Mouse (Mus musculus) cerebellum, postnatal 4 days (tissue): ENCODE measurements around the gene Mgme1.

ENCODE experiments used
- DNase-seq, 2 experiments: peaks; one replicate each; pipeline ENCODE4 v3.0.0; 2022; ENCODE audit warnings: low spot score in 2 of 2, mixed read lengths in 1 of 2

Gene Mgme1

DNA sequence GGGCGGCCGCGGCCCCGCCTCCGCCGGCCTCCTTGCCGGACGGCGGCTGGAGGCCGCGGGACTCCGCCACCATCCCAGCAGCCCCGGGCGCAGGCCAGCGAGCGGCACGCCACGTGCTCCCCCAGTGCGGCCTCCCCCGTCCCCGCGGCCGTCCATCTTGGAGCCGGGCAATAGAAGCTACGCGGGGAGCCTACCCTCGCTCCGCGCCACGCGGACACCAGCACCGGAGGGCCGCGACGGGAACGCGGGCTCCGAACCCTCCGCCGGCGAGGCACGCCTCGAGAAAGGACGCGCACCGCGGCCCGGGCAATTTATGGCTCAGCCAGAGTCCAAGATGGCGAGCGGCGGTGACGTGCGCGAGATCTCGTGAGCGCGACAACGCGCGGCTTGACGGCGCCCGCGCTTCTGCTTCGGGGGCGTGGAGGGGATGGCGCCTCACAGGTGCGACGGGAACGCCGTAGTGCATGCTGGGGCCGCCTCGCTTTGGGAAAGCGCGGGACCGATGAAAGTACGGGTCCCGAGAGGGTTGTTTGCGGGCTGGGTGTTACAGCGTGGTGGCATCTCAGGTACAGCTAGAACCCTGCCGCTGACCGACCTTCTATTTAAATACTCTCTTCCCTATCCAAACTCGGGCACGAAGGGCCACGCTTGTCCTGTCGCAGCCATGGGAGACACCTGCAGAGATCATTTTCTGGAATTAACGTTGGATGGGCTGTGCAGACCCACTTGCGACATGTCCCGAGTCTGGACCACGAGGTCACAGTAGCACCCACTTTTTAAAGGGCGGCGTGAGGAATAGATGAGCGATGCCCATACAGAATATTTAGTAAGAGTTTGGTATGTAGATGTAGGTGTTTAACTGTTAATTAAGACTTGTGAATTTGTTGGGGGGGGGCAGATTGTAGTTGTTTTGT is at the start of gene Mgme1, which contains the start of gene Snx5:
TSS of gene Mgme1 (plus strand) at position 157 of the 914 bp plus-strand sequence.
TSS of gene Snx5 (minus strand) at position 400 of the 914 bp plus-strand sequence.
- DNase-seq, result peak; percentile 82 to 93

DNA sequence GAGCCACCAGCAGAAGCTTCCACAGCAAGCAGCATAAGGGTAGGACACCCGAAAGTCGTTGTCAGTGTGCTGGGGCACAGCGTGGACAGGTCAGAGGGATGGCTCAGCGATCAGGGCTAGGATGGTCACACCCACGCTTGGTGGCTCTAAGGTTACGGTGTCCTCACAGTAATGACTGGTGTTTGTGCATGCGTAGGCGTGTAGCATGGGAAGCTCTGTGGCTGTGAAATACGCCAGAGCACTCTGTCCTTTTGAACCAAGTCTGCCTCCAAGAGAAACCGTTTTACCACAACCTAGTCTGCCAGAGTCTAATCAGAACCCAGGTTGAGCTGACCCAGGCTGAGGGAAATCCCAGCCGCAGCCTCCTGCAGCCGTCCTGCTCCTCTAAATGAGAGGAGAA is 46.1 kb upstream of the Mgme1 start:
- no peak for DNase-seq

DNA sequence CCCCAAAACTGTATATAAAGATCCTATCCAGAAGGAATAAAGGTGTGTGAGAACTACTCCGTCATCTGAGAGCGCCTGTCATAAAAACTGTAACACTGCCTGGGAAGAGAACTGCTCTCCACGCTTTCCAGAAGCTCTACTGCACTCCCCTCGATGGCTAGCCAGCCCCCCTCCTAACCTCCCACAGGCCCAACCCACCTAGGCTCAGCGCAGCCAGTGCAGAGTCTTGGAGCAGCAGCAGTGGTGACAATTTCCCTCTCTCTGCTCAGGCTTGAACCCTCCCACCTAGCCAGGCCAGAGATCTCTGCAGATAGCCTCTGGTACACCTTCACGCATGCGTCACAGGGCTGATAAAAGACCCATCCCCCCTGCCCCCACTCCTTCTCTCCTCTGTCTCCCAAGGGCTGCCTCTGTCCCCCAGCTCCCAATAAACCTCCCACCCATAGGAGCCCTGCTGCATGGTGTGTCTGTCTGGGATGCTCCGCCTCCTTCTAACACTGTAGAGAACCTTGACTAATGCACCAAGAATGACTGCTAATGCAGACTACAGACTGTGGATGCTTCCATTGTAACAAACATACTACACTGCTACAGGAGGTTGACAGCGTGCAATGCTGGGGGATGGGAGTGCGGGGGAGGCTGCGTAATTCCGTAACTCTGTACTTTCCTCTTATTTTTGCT is 43.4 kb upstream of the Mgme1 start:
- DNase-seq, result no peak

DNA sequence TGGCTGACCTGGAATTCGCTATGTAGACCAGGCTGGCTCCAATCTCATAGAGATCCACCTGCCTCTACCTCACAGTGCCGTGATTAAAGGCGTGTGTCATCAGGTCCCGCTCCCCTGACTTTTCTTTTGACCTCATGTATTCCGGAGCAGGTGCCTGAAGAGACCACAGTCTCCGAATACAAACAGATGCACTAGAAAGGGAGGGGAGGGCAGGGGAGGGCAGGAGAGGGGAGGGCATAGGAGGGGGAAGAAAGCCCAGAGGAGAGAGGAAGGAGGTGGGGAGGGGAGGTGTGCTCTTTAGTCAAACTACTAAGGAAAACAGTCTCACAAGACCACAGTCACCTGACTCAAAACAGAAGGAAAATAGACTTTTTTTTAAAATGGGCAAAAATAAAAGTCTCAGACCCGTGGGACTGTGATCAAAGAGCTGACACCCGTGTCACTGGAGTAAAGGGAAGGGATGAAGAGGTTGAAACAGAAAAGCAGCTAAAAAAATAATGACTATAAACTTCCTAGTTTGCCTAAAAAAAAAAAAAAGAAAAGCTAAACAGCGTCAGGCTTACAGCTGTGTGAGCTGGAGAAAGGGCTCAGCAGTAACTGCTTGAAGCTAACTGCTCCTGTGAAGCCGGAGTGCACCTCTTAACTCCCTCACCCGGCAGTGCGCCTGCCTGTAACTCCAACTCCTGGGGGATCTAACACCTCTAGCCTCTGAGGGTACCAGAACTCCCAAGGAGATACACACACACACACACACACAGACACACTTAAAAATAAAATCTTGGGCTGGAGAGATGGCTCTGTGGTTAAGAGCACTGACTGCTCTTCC is 41.7 kb upstream of the Mgme1 start:
- DNase-seq, result no peak

DNA sequence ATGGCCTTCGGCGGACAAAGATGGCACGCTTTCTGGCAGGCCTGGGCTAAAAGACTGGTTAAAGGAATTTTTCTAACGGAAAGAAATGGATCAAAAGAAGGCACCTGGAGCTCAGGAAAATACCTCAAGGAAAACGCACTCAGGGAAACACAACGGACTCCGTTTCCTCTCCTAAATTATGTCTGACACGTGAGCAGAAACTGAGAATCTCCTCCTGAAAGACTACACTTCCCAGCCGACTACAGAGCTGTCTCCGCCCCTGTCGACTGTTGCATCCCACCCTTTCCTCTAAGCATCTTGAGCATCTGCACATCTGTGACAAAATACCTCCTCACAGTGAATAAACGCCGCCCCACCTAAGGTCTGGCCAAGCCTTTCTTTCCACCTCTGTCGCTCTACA is 40.8 kb upstream of the Mgme1 start:
- no peak for DNase-seq

- DNase-seq, result no peak
Observed at GRCm38 (mm10) chr2:144230498-144230897, 40.0 kb upstream of the Mgme1 start.

- DNase-seq, result no peak
Observed at GRCm38 (mm10) chr2:144231115-144231514, 39.3 kb upstream of the Mgme1 start.

- DNase-seq, result no peak
Observed at GRCm38 (mm10) chr2:144233534-144233933, 36.9 kb upstream of the Mgme1 start.

- no peak for DNase-seq
Observed at GRCm38 (mm10) chr2:144235776-144236175, 34.7 kb upstream of the Mgme1 start.

GRCm38 (mm10) chr2:144236791-144237584 is 33.5 kb upstream of the Mgme1 start:
- no peak for DNase-seq

DNA sequence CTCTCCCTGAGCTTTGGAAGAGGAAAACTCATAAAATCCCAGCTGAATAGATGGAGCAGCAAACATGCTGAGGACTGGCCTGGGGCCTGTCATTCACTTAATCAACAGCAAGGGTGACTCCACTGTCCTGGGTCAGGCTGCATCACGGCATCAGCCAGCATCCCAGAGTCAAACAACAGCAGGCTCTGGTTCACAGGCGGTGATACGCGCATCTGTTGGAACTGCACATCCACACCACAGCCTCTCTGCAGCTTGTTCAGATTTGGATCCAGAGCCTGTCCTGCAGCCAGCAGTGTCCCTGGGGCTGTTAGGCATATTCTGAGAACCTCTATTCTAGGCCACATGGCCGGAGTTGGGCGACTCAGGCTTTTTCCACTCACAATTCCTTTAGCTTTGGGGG is 32.1 kb upstream of the Mgme1 start:
- no peak for DNase-seq

- no peak for DNase-seq
Observed at GRCm38 (mm10) chr2:144239318-144239717, 31.1 kb upstream of the Mgme1 start.

DNA sequence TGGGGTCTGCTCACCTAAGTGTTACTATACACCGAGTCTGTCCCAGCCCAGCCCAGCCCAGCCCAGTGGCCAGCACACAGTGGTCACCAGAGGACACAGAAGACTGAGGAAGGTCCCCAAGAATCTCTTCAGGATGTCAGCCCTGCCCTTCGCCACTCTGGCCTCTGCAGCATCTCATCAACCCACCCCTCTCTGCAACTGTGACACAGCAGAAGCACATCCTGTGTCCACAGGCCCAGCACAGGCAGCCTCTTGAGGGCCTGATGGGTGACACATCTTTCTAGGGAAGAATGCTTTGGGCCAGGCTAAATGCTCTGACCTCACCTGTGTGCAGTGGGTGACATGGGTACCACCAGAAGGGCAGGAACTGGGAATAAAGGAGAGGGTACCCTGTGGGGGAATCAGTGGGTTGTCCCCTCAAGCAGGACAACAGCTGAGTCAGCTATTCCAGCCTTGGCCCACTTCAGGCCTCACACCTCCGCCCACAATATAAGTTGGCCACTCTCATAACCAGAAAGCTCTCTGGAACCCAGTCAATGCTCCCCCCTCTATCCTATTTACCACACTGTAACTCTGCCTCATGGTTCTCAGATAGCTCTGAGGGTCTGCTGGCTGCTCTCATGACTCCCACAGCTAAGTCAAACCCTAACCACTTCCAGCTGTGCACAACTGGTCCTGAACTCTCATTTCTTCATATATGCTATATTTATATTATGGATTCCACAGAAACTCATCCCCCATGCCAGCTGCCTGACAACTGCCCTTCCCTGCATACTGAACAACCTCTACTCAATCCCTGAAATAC is 30.2 kb upstream of the Mgme1 start:
- DNase-seq, result no peak

DNA sequence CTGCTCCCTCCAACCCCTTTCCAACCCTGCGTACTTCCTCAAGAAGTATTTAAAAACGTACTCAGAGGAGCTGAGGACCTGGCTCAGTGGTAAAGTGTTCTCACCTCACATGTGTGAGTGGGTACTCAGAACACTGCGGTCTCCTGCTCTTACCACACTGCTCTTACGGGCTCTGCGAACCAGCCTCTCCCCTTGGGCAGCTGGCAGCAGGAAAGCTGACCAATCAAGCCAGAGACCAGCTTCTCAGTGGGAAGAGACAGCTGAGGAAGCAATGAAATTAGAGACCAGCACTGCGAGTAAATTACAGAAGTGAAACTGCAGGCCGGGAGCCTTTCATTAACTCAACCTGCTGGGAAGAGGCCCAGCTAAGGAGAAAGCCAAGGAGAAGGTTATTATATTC is 25.0 kb upstream of the Mgme1 start:
- no peak for DNase-seq

DNA sequence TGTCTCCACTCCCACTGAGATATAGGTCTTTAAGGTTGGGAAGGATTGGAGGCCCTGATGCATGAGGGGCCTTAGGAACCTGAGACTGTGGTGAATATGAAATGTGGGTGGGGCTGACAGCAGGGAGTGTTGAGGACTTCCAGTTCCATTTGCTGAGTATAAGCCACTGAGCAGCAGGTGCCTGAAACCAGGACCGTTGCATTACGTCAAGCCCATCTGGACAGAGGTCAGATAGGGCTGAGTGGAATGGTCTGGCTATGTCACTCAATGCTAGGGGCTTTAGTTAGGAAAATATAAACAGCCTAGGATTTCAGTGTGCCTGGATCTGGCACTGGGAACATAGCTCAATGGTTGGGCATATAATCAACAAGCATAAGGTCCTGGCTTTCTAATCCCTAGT is 24.2 kb upstream of the Mgme1 start:
- DNase-seq, result no peak

DNA sequence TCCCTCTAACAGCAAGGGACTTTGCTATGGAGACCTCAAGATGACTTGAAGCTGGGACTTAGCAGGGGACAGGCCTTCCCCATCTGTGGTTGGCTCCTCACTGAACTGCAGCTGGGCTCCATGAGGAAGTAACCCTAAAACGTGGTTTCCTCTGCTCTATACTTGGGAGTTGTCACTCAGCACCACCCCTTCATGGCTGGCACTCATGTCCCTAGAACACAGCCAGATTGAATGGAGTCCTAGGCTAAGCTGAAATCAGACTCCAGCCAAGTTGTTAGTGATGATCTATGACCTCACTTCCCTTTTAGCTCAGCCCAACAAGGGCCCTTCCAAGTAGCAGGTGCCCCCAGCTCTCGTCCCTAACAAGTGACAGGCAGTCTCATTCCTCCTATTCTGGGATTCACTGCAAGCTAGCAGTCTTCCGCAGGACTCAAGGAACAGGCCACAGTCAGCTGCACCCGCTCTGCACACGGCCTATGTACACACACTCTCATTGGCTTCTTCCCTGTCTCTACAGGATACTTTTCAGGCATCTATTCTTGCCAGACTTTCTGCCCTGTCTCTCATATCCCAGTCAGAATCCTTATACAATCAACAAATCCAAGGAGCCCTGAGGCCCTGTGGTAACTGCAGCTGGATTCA is 23.0 kb upstream of the Mgme1 start:
- no peak for DNase-seq

DNA sequence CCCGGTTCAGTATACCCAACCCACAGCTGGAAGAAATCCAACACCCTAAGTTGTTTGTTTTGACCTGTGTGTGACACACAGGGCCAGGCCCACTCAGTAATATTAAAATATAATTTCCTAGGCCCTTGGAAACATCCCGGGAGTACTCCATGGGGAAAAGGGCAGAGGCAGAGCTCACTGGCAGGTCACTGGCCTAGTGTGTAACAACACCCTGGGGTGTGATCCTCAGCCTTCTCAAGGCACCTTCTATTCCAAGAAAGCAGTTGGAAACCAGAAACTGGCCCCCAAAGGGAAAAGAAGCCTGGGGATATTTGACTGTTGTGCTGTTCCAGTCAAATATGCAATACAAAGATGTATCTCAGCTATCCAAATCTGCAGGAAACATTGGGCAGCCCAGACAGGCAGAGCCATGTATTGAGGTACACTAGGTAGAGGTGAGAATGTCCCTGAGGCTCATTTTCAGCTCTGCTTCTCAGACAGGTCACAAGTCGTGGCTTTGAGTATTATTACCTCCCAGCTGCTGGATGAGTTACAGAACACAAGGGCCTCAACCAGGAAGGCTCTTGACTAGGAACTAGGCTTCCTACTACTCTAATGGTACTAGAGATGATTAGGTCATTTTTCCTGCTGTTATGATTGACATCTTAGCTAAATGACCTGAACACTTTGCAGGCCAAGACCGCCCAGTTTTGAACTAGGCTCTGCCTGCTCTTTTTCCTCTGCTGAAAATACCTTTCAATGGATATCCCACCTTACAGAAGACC is 21.7 kb upstream of the Mgme1 start:
- no peak for DNase-seq

DNA sequence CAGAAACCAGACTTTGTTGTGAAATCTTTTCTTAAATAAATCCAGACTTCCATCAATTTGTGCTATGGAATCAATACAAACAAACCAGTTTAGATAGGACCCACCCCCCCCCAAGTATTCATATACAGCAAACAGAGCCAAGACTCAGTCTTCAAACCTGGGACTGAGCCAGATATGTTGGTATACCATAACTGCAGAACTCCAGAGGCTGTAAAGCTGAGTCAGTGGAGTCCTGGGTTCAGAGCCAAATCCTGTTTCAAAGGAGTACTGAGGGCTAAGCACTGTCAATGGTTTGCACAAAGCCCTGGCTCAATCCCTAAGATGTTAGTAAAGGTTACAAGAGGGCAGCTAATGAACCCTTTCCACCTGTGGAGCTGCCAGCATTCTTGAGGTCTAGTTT is 20.4 kb upstream of the Mgme1 start:
- no peak for DNase-seq

DNA sequence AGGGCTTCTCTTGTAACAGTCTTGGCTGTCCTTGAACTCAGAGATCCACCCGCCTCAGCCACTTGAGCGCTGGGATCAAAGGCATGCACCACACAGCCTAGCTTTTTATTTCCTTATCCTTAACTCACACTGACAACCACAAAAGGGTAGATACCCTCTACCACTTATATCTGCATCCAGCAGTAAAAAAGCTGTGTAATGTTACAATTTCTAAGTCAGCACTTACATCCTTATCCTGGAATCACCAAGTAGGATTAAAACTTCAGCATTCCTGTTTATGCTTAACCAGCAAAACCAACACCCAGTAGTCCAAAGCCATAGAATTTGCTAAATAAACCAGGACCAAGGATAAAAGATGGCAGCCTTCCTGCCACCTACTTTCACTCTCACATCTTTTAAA is 7.6 kb upstream of the Mgme1 start:
- no peak for DNase-seq
